Mouse (Mus musculus) kidney, postnatal 0 days (tissue): ENCODE data around the gene Fibin. TPM values are rescaled to one million over a fixed set of nuclear protein-coding genes. Genes with fewer than 3 reads are reported as not detected.
A peak's percentile ranks its signal among the peaks of the same experiment; 100 is the strongest.

ENCODE experiments used
- ATAC-seq: fragments of 200-750 bp; cut with Nextera tagmentation; replicated peaks from 2 replicates; pipeline ENCODE4 v1.8.0; 2017; ENCODE audit warnings: low read depth, moderate number of reproducible peaks, moderate TSS enrichment, moderate library complexity; ENCODE audit not compliant: low FRiP score
- DNase-seq: peaks from one replicate; pipeline ENCODE4 v3.0.0-alpha.2; 2016; ENCODE audit warnings: low spot score
- H3K27ac ChIP-seq: fragments of 300-500 bp; sonication (generic); 2 replicates; pipeline ENCODE4 v1.5.1; 2014; ENCODE audit warnings: mild to moderate bottlenecking
- H3K27me3 ChIP-seq: fragments of 300-500 bp; sonication (generic); 2 replicates; pipeline ENCODE4 v1.6.1; 2014; ENCODE audit warnings: low read length, mixed read lengths; ENCODE audit not compliant: insufficient read depth
- H3K36me3 ChIP-seq: fragments of 300-500 bp; sonication (generic); 2 replicates; pipeline ENCODE4 v1.6.1; 2014; ENCODE audit warnings: low read length, mixed read lengths; ENCODE audit not compliant: insufficient read depth
- H3K4me1 ChIP-seq: fragments of 300-500 bp; sonication (generic); replicated peaks from 2 replicates; pipeline ENCODE4 v1.6.1; 2014; ENCODE audit warnings: antibody characterized with exemption, low read length, mixed read lengths; ENCODE audit not compliant: insufficient read depth
- H3K4me2 ChIP-seq: fragments of 300-500 bp; sonication (generic); 2 replicates; pipeline ENCODE4 v1.6.1; 2014; ENCODE audit warnings: mild to moderate bottlenecking, low read length, moderate library complexity, mixed read lengths
- H3K4me3 ChIP-seq: fragments of 300-500 bp; sonication (generic); replicated peaks from 2 replicates; pipeline ENCODE4 v1.5.1; 2014; ENCODE audit warnings: low read depth, low read length
- H3K9ac ChIP-seq: fragments of 300-500 bp; sonication (generic); 2 replicates; pipeline ENCODE4 v1.6.1; 2014; ENCODE audit warnings: low read depth, low read length
- H3K9me3 ChIP-seq: fragments of 300-500 bp; sonication (generic); replicated peaks from 2 replicates; pipeline ENCODE4 v1.6.1; 2016; ENCODE audit warnings: low read length, inconsistent platforms, mixed read lengths
- CTCF ChIP-seq: IDR thresholded peaks from 2 replicates; pipeline ENCODE4 v1.5.1; 2016; ENCODE audit warnings: antibody characterized with exemption, low read depth, mild to moderate bottlenecking, moderate library complexity
- WGBS: fragments of 180-500 bp; shearing (Covaris S2); extraction: QIAGEN DNeasy Blood & Tissue Kit; methylation state at CpG from one replicate; pipeline ENCODE4 v1.1.7; 2014; 5-methylcytosine and 5-hydroxymethylcytosine counted together
- polyA plus RNA-seq: library from polyadenylated mRNA; unstranded; fragments of >200 nt; fragmentation: Nextera tagmentation; extraction: Ambion mirVana; gene quantifications from 2 replicates; pipeline ENCODE4 v1.2.1, GENCODE M21; 2015

The Fibin gene
- polyA plus RNA-seq, 1 experiment from 2014 or later, result 37.0 TPM

DNA sequence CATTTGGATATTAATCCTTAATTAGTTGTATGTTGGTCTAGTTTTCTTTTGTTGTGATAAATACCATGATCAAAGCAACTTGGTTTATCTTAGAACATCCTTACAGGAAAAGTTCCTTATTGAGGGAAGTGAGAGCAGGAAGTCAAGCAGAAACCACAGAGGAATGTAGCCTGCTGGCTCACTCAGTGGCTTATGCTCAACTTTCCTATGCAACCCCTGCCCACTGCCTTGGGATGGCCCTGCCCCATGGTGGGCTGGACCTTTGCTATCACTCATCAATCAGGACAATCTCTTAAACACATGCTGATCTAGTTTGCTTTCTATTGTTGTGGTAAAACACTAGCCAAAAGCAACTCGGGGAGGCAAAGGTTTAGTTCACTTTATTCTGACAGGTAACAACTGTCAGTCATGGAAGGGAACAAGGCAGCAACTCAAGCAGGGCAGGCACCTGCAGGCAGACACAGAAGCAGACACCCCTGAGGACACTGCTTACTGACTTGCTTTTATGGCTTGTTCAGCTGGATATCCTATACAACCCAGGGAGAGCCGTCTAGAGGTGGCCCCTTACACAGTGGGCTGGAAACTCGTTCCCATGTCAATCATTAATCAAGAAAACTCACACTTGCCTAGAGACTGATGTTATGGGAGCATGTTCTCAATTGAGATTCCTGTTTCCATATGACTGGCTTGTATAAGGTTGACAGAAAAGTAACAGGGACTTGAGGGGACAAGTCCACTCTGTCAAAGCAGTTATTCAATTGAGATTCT is 46.7 kb downstream of the Fibin start:
- WGBS, result 22% methylated on average over 3 of the region's 3 CpGs
- Histone ChIP-seq H3K4me1 (no peaks in the 10 kb centered on the region), H3K9ac (no peak overlapping the region), H3K4me2 (no peak overlapping the region), H3K27me3 (no peaks in the 10 kb centered on the region), H3K4me3 (no peak overlapping the region), H3K9me3 (no peaks in the 10 kb centered on the region), H3K36me3 (no peaks in the 10 kb centered on the region), H3K27ac (no peak overlapping the region)
- ATAC-seq (peak; percentile 80), DNase-seq (no peak)
- no peak for TF ChIP-seq CTCF

DNA sequence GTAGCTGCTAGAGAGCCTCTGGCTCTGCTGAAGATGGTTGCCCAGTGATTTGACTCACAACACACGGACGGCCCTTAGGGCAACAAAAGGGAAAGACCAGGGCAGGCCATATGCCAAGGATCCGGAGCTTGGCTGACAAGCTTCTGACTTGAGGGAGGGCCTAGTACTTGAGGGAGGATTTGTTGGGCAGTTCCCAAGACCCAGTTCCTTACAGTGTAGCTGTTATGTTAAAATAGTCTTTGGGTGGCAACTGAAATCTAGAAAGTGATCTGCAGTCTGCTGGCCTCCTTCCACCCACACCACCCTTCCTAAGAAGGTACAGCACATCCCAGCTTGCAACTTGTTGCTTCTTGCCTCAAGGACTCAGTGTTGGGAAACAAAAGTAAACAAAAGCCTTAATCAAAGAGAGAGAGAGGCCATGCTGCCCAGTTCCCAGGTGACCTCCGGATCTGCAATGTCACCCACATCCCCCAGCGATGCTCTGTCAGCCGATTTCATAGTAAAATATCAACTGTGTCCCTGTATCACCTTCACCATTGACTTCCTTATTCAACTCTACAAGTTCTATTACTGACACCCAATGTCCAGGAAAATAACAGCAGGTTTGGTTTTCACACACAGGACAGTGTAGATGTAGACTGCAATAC is 48.4 kb downstream of the Fibin start, which contains the start of gene Bbox1:
Bbox1 (minus strand) TSS at position 52 of the 647 bp plus-strand sequence.
- H3K36me3 ChIP-seq, result no peaks in the 10 kb centered on the region
- 73% methylated on average over 6 of the region's 6 CpGs for WGBS
- no peaks in the 10 kb centered on the region for H3K4me1 ChIP-seq
- no peak within 1 kb of the TSS for H3K4me2 ChIP-seq
- DNase-seq (no peak), ATAC-seq (no peak)
- H3K4me3 ChIP-seq, result no peak within 1 kb of the TSS
- H3K27me3 ChIP-seq, result no peaks in the 10 kb centered on the region
- no peak for TF ChIP-seq CTCF
- H3K9me3 ChIP-seq, result no peaks in the 10 kb centered on the region
- H3K9ac ChIP-seq, result no peak within 1 kb of the TSS
- H3K27ac ChIP-seq, result no peak within 1 kb of the TSS

DNA sequence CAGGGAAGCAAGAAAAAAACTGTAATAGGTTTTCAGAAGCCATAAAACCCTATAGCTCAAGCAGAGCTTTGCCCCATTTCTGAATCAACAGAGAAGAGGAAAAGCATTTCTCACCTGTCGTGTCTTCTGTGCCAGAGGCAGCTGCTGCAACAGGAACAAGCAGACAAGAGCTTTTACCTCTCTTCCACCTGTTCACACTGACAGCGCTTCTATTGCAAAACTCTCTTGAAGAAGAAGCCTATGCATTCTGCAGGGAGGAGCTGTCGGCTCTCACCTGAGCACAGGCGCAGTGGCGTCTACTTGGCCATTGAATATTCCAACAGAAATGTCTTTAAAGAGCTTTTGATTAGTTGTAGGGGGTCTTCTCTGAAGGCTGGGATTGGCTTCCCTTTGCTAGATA is 48.9 kb downstream of the Fibin start:
- Histone ChIP-seq H3K9me3 (no peaks in the 10 kb centered on the region), H3K9ac (no peak overlapping the region), H3K4me1 (no peaks in the 10 kb centered on the region), H3K27me3 (no peaks in the 10 kb centered on the region), H3K36me3 (no peaks in the 10 kb centered on the region), H3K27ac (no peak overlapping the region), H3K4me2 (no peak overlapping the region), H3K4me3 (no peak overlapping the region)
- 94% methylated on average over 5 of the region's 5 CpGs for WGBS
- TF ChIP-seq CTCF, result no peak
- ATAC-seq (no peak), DNase-seq (no peak)

DNA sequence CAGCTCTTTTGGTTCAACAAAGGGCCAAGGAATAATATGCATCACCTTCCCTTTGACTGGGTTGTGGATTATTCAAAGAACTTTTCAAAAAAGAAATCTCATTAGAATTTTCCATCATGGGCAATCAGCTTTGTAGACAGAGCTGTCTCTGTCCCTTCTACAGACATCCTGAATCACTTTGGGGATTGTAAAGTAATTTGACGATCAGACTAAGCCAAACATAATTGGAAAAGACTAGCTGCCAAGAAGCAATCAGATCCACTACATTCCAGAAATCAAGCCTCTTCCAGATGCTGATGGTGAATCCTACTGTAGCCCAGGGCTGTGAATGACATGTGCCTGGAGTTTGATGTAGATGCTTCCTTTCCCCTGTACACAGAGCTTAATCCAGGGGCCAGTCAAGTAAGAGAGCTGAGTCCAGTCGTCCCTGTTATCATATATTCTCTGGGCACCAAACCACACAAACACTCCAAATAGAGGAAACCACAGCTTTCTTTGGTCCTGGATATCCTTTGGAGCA is 49.6 kb downstream of the Fibin start:
- no peak for ATAC-seq
- H3K27ac ChIP-seq, result no peak overlapping the region
- no peak overlapping the region for H3K4me3 ChIP-seq
- H3K4me2 ChIP-seq, result no peak overlapping the region
- H3K9me3 ChIP-seq, result no peaks in the 10 kb centered on the region
- H3K4me1 ChIP-seq, result no peaks in the 10 kb centered on the region
- WGBS, result 74% methylated on average over 2 of the region's 2 CpGs
- no peak for TF ChIP-seq CTCF
- no peaks in the 10 kb centered on the region for H3K27me3 ChIP-seq
- DNase-seq, result no peak
- H3K9ac ChIP-seq, result no peak overlapping the region
- H3K36me3 ChIP-seq, result no peaks in the 10 kb centered on the region

Other genes with a start within 250 kb of the Fibin start
- 0.17 and 0.26 TPM in 2 replicates for gene Bbox1, start 48.6 kb downstream of the Fibin start, polyA plus RNA-seq
- 8.6 and 9.0 TPM in 2 replicates for gene Slc5a12, start 234.1 kb upstream of the Fibin start, polyA plus RNA-seq